Mouse (Mus musculus): Measurements from ENCODE around the gene Gm11937. TPM values are rescaled to one million over a fixed set of nuclear protein-coding genes. Genes with fewer than 3 reads are reported as not detected.

Gene Gm11937
- total and polyA plus RNA-seq, 3 experiments: not detected

DNA sequence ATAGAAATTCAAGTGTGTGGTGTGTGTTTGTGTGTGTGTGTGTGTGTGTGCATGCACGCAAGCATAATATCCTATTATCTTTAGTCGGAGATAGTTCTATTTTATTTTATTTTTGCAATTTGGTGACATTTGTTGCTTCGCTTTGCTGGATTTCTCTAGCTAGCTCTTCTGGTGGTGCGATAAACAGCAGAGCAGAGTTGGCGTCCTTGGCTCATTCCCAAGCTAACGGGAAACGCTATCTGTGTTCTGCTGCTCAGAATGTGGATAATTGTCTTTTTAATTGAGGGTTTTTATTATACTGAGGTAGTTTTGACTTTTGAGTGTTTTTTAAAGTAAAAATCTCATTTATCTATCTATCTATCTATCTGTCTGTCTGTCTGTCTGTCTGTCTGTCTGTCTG lies 24.9 kb downstream of the Gm11937 start:
- no peaks in the 10 kb centered on the region for H3K36me3 ChIP-seq (ENCODE audit: control insufficient read depth in 1 of 2, insufficient read depth in 2 of 2, low read length in 2 of 2)
- no peaks in the 10 kb centered on the region for H3K27me3 ChIP-seq (ENCODE audit: control insufficient read depth in 1 of 2, insufficient read depth in 2 of 2, low read length in 2 of 2)
- DNase-seq (ENCODE audit: low read depth, low spot score): no peak
- TF ChIP-seq CHD1 (IDR thresholded peaks at IDR 0.05; ENCODE audit: low read depth, low read length): no peak
- TF ChIP-seq JUND (IDR thresholded peaks at IDR 0.05; ENCODE audit: low read depth, low read length): no peak
- TF ChIP-seq TAL1 (IDR thresholded peaks at IDR 0.05; ENCODE audit: low read length): no peak
- TF ChIP-seq MYC (IDR thresholded peaks at IDR 0.05; ENCODE audit: low read depth, low read length): no peak
- no peak for TF ChIP-seq POLR2AphosphoS2 (IDR thresholded peaks at IDR 0.05; ENCODE audit: low read length)
- no peak for TF ChIP-seq ZNF384 (IDR thresholded peaks at IDR 0.05; ENCODE audit: low read depth, low read length)
- TF ChIP-seq MAZ (IDR thresholded peaks at IDR 0.05; ENCODE audit: low read depth, low read length): no peak
- no peak for TF ChIP-seq USF2 (IDR thresholded peaks at IDR 0.05; ENCODE audit: borderline replicate concordance in 1 of 2, insufficient read depth in 1 of 2, low read depth in 1 of 2, low read length in 2 of 2)
- TF ChIP-seq ZMIZ1 (IDR thresholded peaks at IDR 0.05; ENCODE audit: low read depth, low read length): no peak
- TF ChIP-seq RCOR1 (IDR thresholded peaks at IDR 0.05; ENCODE audit: low read depth, low read length): no peak
- TF ChIP-seq POLR2A (IDR thresholded peaks at IDR 0.05; ENCODE audit: control insufficient read depth in 1 of 2, insufficient read depth in 1 of 2, low read depth in 1 of 2, low read length in 2 of 2, poor library complexity in 1 of 2): no peak
- TF ChIP-seq NRF1 (IDR thresholded peaks at IDR 0.05; ENCODE audit: insufficient read depth, low read depth, low read length, poor library complexity, severe bottlenecking): no peak
- TF ChIP-seq KAT2A (conservative IDR thresholded peaks at IDR 0.05; ENCODE audit: low read depth, low read length): no peak
- TF ChIP-seq MAX (IDR thresholded peaks at IDR 0.05; ENCODE audit: low read length): no peak
- TF ChIP-seq HCFC1 (IDR thresholded peaks at IDR 0.05; ENCODE audit: low read depth, low read length): no peak
- no peak for TF ChIP-seq NELFE (IDR thresholded peaks at IDR 0.05; ENCODE audit: low read depth, low read length)
- H3K27ac ChIP-seq (ENCODE audit: control insufficient read depth, low read depth, low read length): no peak overlapping the region
- H3K4me3 ChIP-seq (ENCODE audit: control insufficient read depth in 1 of 2, insufficient read depth in 1 of 2, low read depth in 2 of 2, low read length in 2 of 2): no peak overlapping the region
- H3K9me3 ChIP-seq (replicated peaks; ENCODE audit: insufficient read depth, low read length): no peaks in the 10 kb centered on the region
- no peaks in the 10 kb centered on the region for H3K79me2 ChIP-seq (ENCODE audit: control insufficient read depth, insufficient read depth, low read length, poor library complexity)
- no peak overlapping the region for H3K9ac ChIP-seq (ENCODE audit: control insufficient read depth, low read depth, low read length, poor library complexity, severe bottlenecking)
- H3K4me1 ChIP-seq (ENCODE audit: control insufficient read depth in 1 of 2, insufficient read depth in 2 of 2, low read length in 2 of 2): no peaks in the 10 kb centered on the region

DNA sequence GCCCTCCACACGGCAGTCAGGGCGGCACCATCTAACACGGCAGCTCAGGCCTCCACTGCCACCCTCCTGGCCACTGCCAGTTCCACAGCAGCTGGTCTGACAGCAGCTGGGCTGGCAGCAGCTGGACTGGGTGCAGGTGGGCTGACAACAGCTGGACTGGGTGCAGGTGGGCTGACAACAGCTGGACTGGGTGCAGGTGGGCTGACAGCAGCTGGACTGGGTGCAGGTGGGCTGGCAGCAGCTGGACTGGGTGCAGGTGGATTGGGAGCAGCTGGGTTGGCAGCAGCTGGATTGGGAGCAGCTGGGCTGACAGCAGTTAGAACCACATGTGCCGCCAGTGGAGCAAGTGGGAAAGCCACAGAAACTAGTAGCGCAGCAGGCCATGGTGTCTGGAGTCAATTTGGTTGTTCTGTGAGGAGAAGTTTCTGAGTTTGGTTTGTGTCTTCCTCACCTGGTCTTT lies 26.7 kb downstream of the Gm11937 start, which contains the start of gene Krtap1-4:
Gene Krtap1-4 (minus strand): TSS at position 410 of the 460 bp plus-strand sequence.
- H3K36me3 ChIP-seq (ENCODE audit: control insufficient read depth in 1 of 2, insufficient read depth in 2 of 2, low read length in 2 of 2): no peaks in the 10 kb centered on the region
- TF ChIP-seq MXI1 (IDR thresholded peaks at IDR 0.05; ENCODE audit: low read depth, low read length) (no peak), TAL1 (IDR thresholded peaks at IDR 0.05; ENCODE audit: low read length) (no peak), USF1 (IDR thresholded peaks at IDR 0.05; ENCODE audit: low read depth, low read length) (no peak), TBP (IDR thresholded peaks at IDR 0.05; ENCODE audit: low read depth, low read length) (no peak), HCFC1 (IDR thresholded peaks at IDR 0.05; ENCODE audit: low read depth, low read length) (no peak), RAD21 (IDR thresholded peaks at IDR 0.05; ENCODE audit: low read depth, low read length) (no peak), NELFE (IDR thresholded peaks at IDR 0.05; ENCODE audit: low read depth, low read length) (no peak), NRF1 (IDR thresholded peaks at IDR 0.05; ENCODE audit: insufficient read depth, low read depth, low read length, poor library complexity, severe bottlenecking) (no peak), EP300 (IDR thresholded peaks at IDR 0.05; ENCODE audit: low read depth in 1 of 2, low read length in 2 of 2) (no peak), RCOR1 (IDR thresholded peaks at IDR 0.05; ENCODE audit: low read depth, low read length) (no peak), ZMIZ1 (IDR thresholded peaks at IDR 0.05; ENCODE audit: low read depth, low read length) (no peak), CHD2 (IDR thresholded peaks at IDR 0.05; ENCODE audit: low read length) (no peak), MYB (IDR thresholded peaks at IDR 0.05; ENCODE audit: low read depth, low read length) (no peak), GATA1 (IDR thresholded peaks at IDR 0.05; ENCODE audit: low read depth, low read length) (no peak), CTCF (IDR thresholded peaks at IDR 0.05 in 2 of 3, conservative IDR thresholded peaks at IDR 0.05 in 1 of 3; ENCODE audit: control insufficient read depth in 1 of 3, insufficient read depth in 1 of 3, low read depth in 2 of 3, low read length in 3 of 3, poor library complexity in 1 of 3, severe bottlenecking in 1 of 3) (no peak), POLR2AphosphoS2 (IDR thresholded peaks at IDR 0.05; ENCODE audit: low read length) (no peak)
- no peaks in the 10 kb centered on the region for H3K79me2 ChIP-seq (ENCODE audit: control insufficient read depth, insufficient read depth, low read length, poor library complexity)
- H3K27ac ChIP-seq (ENCODE audit: control insufficient read depth, low read depth, low read length): no peak within 1 kb of the TSS
- H3K27me3 ChIP-seq (ENCODE audit: control insufficient read depth in 1 of 2, insufficient read depth in 2 of 2, low read length in 2 of 2): no peaks in the 10 kb centered on the region
- H3K4me3 ChIP-seq (ENCODE audit: control insufficient read depth in 1 of 2, insufficient read depth in 1 of 2, low read depth in 2 of 2, low read length in 2 of 2): no peak within 1 kb of the TSS
- H3K9ac ChIP-seq (ENCODE audit: control insufficient read depth, low read depth, low read length, poor library complexity, severe bottlenecking): no peak within 1 kb of the TSS
- no peaks in the 10 kb centered on the region for H3K9me3 ChIP-seq (replicated peaks; ENCODE audit: insufficient read depth, low read length)
- no peaks in the 10 kb centered on the region for H3K4me1 ChIP-seq (ENCODE audit: control insufficient read depth in 1 of 2, insufficient read depth in 2 of 2, low read length in 2 of 2)
- DNase-seq (ENCODE audit: low read depth, low spot score): no peak

Measured in MEL (cell line).